Mouse (Mus musculus) cerebellum, postnatal 14 days (tissue): ENCODE data around the gene Pdzd7.

Experiments used
- DNase-seq, 2 experiments: peaks; one replicate each; pipeline ENCODE4 v3.0.0; 2021; ENCODE audit warnings: mixed read lengths in 2 of 2

Gene Pdzd7

GRCm38 (mm10) chr19:45007425-45008191 lies 37.9 kb downstream of the Pdzd7 start:
- peak in 1 of 2 experiments; percentile 38 for DNase-seq

GRCm38 (mm10) chr19:45007021-45007420 lies 38.5 kb downstream of the Pdzd7 start:
- DNase-seq = peak in 1 of 2 experiments; percentile 58

GRCm38 (mm10) chr19:45005957-45006712 lies 39.4 kb downstream of the Pdzd7 start, which contains the start of gene Mrpl43:
Gene Mrpl43, minus strand, starts transcription at chr19:45006442.
- DNase-seq = peak; percentile 98 to 99

- peak in 1 of 2 experiments; percentile 55 for DNase-seq
These were observed 40.1 kb downstream of the Pdzd7 start, which contains the start of gene Twnk for GRCm38 (mm10) chr19:45005444-45005843. Gene Twnk, plus strand, starts transcription at chr19:45005663.

GRCm38 (mm10) chr19:45003740-45004516 lies 41.6 kb downstream of the Pdzd7 start:
- DNase-seq = no peak

GRCm38 (mm10) chr19:45002301-45002700 lies 43.2 kb downstream of the Pdzd7 start:
- peak in 1 of 2 experiments; percentile 49 for DNase-seq

- no peak for DNase-seq
These were observed 45.9 kb downstream of the Pdzd7 start for GRCm38 (mm10) chr19:44999647-45000046.

- DNase-seq = peak in 1 of 2 experiments; percentile 38
These were observed 47.7 kb downstream of the Pdzd7 start for GRCm38 (mm10) chr19:44997786-44998185.

GRCm38 (mm10) chr19:44992712-44993111 lies 52.8 kb downstream of the Pdzd7 start:
- DNase-seq = no peak

GRCm38 (mm10) chr19:44992246-44992645 lies 53.3 kb downstream of the Pdzd7 start:
- DNase-seq = no peak

GRCm38 (mm10) chr19:44991031-44991430 lies 54.5 kb downstream of the Pdzd7 start:
- no peak for DNase-seq

- DNase-seq = peak; percentile 35 to 52
These were observed 55.7 kb downstream of the Pdzd7 start for GRCm38 (mm10) chr19:44989567-44990495.

- DNase-seq = peak; percentile 64 to 66
These were observed 56.5 kb downstream of the Pdzd7 start, which contains the start of gene Sema4g for GRCm38 (mm10) chr19:44988831-44989566. Gene Sema4g, plus strand, starts transcription at chr19:44989101.

- DNase-seq = no peak
These were observed 57.2 kb downstream of the Pdzd7 start for GRCm38 (mm10) chr19:44988321-44988720.

- DNase-seq = no peak
These were observed 57.7 kb downstream of the Pdzd7 start for GRCm38 (mm10) chr19:44987851-44988250.

GRCm38 (mm10) chr19:44987004-44987403 lies 58.5 kb downstream of the Pdzd7 start:
- no peak for DNase-seq

- DNase-seq = no peak
These were observed 60.1 kb downstream of the Pdzd7 start for GRCm38 (mm10) chr19:44985159-44985988.

- DNase-seq = no peak
These were observed 61.1 kb downstream of the Pdzd7 start for GRCm38 (mm10) chr19:44984420-44984819.

GRCm38 (mm10) chr19:44983366-44983765 lies 62.2 kb downstream of the Pdzd7 start:
- no peak for DNase-seq
